Mouse (Mus musculus): Measurements from ENCODE around the gene Hamp2. TPM values are rescaled to one million over a fixed set of nuclear protein-coding genes. Genes with fewer than 3 reads are reported as not detected.

Hamp2 gene
- polyA plus RNA-seq, 1 experiment from 2014 or later, result not detected

- Histone ChIP-seq H3K4me3 (no peak overlapping the region), H3K9ac (no peak overlapping the region), H3K4me2 (no peak overlapping the region), H3K27me3 (replicated peaks) (peaks cover 20% of the 10 kb centered on the region), H3K27ac (ENCODE audit: poor library complexity, severe bottlenecking) (no peak overlapping the region), H3K9me3 (replicated peaks) (no peaks in the 10 kb centered on the region), H3K36me3 (no peaks in the 10 kb centered on the region), H3K4me1 (replicated peaks) (no peaks in the 10 kb centered on the region)
- 48% methylated on average over 3 of the region's 3 CpGs for WGBS
- no peak for ATAC-seq (ENCODE audit: insufficient number of reproducible peaks, low FRiP score)
Observed at GRCm38 (mm10) chr7:30920217-30920616, 4.3 kb downstream of the Hamp2 start.

GRCm38 (mm10) chr7:30917219-30917618 lies 7.3 kb downstream of the Hamp2 start:
- H3K36me3 ChIP-seq, result no peaks in the 10 kb centered on the region
- no peaks in the 10 kb centered on the region for H3K4me1 ChIP-seq (replicated peaks)
- no peak overlapping the region for H3K27ac ChIP-seq (ENCODE audit: poor library complexity, severe bottlenecking)
- H3K4me2 ChIP-seq, result no peak overlapping the region
- no peak overlapping the region for H3K4me3 ChIP-seq
- no peak overlapping the region for H3K9ac ChIP-seq
- no peaks in the 10 kb centered on the region for H3K9me3 ChIP-seq (replicated peaks)
- ATAC-seq (ENCODE audit: insufficient number of reproducible peaks, low FRiP score), result no peak
- peaks cover 10% of the 10 kb centered on the region for H3K27me3 ChIP-seq (replicated peaks)
- 49% methylated on average over 4 of the region's 4 CpGs for WGBS

DNA sequence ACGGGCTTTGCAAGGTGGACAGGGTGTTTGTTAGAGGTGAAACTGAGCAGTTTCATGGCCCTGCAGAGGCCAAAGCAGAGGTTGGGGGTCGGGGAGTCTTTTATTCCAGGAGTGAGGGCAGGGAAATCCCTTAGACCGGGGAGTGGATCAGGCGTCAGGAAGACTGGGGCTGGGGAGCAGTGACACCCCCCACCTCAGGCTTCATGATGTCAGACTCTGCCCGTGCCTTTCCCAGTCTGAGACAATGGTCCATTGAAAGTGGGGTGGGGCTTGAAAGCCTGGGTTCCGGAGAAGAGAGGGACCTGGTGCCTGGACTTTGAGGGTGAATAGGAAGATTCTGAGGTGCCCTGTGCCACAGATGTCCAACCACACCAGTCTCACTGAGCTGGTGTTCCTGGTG lies 7.8 kb downstream of the Hamp2 start:
- Histone ChIP-seq H3K4me3 (no peak overlapping the region), H3K4me2 (no peak overlapping the region), H3K36me3 (no peaks in the 10 kb centered on the region), H3K27me3 (replicated peaks) (peaks cover 10% of the 10 kb centered on the region), H3K9me3 (replicated peaks) (no peaks in the 10 kb centered on the region), H3K4me1 (replicated peaks) (no peaks in the 10 kb centered on the region), H3K9ac (no peak overlapping the region), H3K27ac (ENCODE audit: poor library complexity, severe bottlenecking) (no peak overlapping the region)
- 34% methylated on average over 6 of the region's 6 CpGs for WGBS
- no peak for ATAC-seq (ENCODE audit: insufficient number of reproducible peaks, low FRiP score)

GRCm38 (mm10) chr7:30914732-30915131 lies 9.7 kb downstream of the Hamp2 start, which contains the start of gene Mag:
Gene Mag (minus strand): TSS chr7:30914873.
- Histone ChIP-seq H3K27me3 (replicated peaks) (peaks cover 17% of the 10 kb centered on the region), H3K9ac (no peak within 1 kb of the TSS), H3K4me1 (replicated peaks) (no peaks in the 10 kb centered on the region), H3K4me3 (no peak within 1 kb of the TSS), H3K36me3 (no peaks in the 10 kb centered on the region), H3K4me2 (no peak within 1 kb of the TSS), H3K27ac (ENCODE audit: poor library complexity, severe bottlenecking) (no peak within 1 kb of the TSS), H3K9me3 (replicated peaks) (no peaks in the 10 kb centered on the region)
- ATAC-seq (ENCODE audit: insufficient number of reproducible peaks, low FRiP score), result no peak
- 62% methylated on average over 8 of the region's 8 CpGs for WGBS

DNA sequence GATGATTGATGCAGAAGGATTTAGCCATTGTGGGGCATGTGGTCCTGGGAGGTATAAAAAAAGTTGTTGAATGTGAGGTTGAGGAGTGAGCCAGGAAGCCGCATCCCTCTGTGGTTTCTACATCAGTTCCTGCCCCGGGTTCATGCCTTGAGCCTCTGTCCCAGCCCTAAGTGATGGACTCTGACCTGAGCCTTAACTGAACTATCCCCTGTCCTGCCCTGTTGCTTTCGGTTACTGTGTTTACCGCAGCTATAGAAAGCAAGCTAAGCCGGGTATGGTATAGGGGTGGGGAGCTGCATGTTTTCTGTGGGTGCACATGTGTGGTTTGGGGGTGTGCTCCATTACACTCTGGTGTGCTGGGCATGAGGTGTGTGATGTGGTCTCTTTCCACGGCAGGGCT lies 14.7 kb downstream of the Hamp2 start:
- no peak overlapping the region for H3K9ac ChIP-seq
- no peak overlapping the region for H3K27ac ChIP-seq (ENCODE audit: poor library complexity, severe bottlenecking)
- H3K4me1 ChIP-seq (replicated peaks), result peaks cover 9% of the 10 kb centered on the region
- 68% methylated on average over 6 of the region's 6 CpGs for WGBS
- no peak overlapping the region for H3K4me2 ChIP-seq
- no peaks in the 10 kb centered on the region for H3K36me3 ChIP-seq
- H3K27me3 ChIP-seq (replicated peaks), result peaks cover 39% of the 10 kb centered on the region
- H3K9me3 ChIP-seq (replicated peaks), result no peaks in the 10 kb centered on the region
- no peak overlapping the region for H3K4me3 ChIP-seq
- ATAC-seq (ENCODE audit: insufficient number of reproducible peaks, low FRiP score), result no peak

GRCm38 (mm10) chr7:30908992-30909431 lies 15.5 kb downstream of the Hamp2 start:
- Histone ChIP-seq H3K27me3 (replicated peaks) (peaks cover 39% of the 10 kb centered on the region), H3K9me3 (replicated peaks) (no peaks in the 10 kb centered on the region), H3K4me3 (peak overlapping the region; percentile 12), H3K9ac (no peak overlapping the region), H3K4me1 (replicated peaks) (peaks cover 9% of the 10 kb centered on the region), H3K4me2 (peak overlapping the region; percentile 64), H3K36me3 (no peaks in the 10 kb centered on the region), H3K27ac (ENCODE audit: poor library complexity, severe bottlenecking) (no peak overlapping the region)
- 23% methylated on average over 15 of the region's 17 CpGs for WGBS
- peak; percentile 37 for ATAC-seq (ENCODE audit: insufficient number of reproducible peaks, low FRiP score)

DNA sequence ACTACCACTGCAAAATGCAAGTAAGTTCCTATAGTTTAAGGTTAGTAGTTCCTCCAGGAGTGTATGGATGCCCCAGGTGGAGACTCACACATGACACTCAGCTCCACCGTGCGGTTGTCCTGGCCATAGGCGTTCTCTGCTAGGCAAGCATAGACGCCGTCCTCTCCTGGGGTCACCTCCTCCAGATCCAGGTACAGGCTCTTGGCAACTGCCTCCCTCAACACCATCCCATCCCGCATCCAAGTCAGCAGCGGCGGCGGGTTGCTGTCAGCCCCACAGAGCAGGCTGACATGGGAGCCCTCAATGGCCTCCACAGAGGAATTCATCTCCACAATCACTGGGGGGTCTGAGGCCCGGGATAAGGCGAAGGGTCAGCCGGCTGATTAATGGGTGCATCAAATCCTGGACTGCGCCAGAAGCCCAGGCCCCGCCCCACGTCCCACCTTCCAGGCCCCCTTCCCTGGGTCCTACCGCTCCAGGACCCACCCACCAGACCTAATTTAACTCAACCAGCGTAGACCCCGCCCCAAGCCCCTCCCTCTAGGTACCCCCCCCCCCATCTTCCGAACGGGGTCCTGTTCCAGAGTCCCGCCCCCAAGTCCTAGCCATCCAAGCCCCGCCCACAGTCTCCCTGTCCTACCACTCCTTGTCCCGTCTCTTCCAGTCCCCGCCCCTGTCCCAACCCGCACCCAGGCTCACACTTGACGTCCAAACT lies 16.0 kb downstream of the Hamp2 start:
- H3K4me3 ChIP-seq, result peak overlapping the region; percentile 12
- peak; percentile 61 for ATAC-seq (ENCODE audit: insufficient number of reproducible peaks, low FRiP score)
- H3K4me1 ChIP-seq (replicated peaks), result peaks cover 9% of the 10 kb centered on the region
- no peaks in the 10 kb centered on the region for H3K9me3 ChIP-seq (replicated peaks)
- no peak overlapping the region for H3K27ac ChIP-seq (ENCODE audit: poor library complexity, severe bottlenecking)
- peak overlapping the region; percentile 64 for H3K4me2 ChIP-seq
- no peaks in the 10 kb centered on the region for H3K36me3 ChIP-seq
- H3K9ac ChIP-seq, result 0 out of 2 replicates have a peak overlapping the region, but pooled peaks have one; percentile 30
- peaks cover 39% of the 10 kb centered on the region for H3K27me3 ChIP-seq (replicated peaks)
- 3% methylated on average over 24 of the region's 26 CpGs for WGBS

- no peak overlapping the region for H3K27ac ChIP-seq (ENCODE audit: poor library complexity, severe bottlenecking)
- H3K27me3 ChIP-seq (replicated peaks), result peaks cover 37% of the 10 kb centered on the region
- H3K4me2 ChIP-seq, result no peak overlapping the region
- no peaks in the 10 kb centered on the region for H3K36me3 ChIP-seq
- 43% methylated on average over 4 of the region's 4 CpGs for WGBS
- no peak overlapping the region for H3K4me3 ChIP-seq
- peaks cover 9% of the 10 kb centered on the region for H3K4me1 ChIP-seq (replicated peaks)
- no peak for ATAC-seq (ENCODE audit: insufficient number of reproducible peaks, low FRiP score)
- H3K9ac ChIP-seq, result no peak overlapping the region
- H3K9me3 ChIP-seq (replicated peaks), result no peaks in the 10 kb centered on the region
Observed at GRCm38 (mm10) chr7:30904042-30904441, 20.4 kb downstream of the Hamp2 start.

DNA sequence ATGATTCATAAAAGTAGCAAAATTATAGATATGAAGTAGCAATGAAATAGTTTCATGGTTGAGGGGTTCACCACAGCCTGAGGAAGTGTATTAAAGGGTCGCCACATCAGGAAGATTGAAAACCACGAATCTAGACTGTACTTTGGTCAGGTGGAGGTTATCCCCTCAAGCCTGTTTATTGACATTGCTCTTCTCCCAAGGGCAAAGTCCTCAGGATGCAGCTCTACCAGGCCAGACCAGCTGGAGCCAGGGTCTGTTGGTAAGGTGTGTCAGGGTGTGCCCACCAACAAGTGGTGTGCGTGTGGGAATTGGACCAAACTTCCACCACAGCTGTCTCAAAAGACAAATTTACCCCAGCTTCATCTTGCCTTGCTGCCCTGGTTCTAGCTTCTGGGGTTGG lies 29.3 kb downstream of the Hamp2 start:
- no peaks in the 10 kb centered on the region for H3K4me1 ChIP-seq (replicated peaks)
- H3K4me3 ChIP-seq, result no peak overlapping the region
- H3K36me3 ChIP-seq, result no peaks in the 10 kb centered on the region
- 87% methylated on average over 3 of the region's 3 CpGs for WGBS
- no peak overlapping the region for H3K27ac ChIP-seq (ENCODE audit: poor library complexity, severe bottlenecking)
- peaks cover 14% of the 10 kb centered on the region; the same call in 1 of the 2 replicates for H3K27me3 ChIP-seq (replicated peaks)
- ATAC-seq (ENCODE audit: insufficient number of reproducible peaks, low FRiP score), result no peak
- no peak overlapping the region for H3K9ac ChIP-seq
- H3K4me2 ChIP-seq, result no peak overlapping the region
- H3K9me3 ChIP-seq (replicated peaks), result no peaks in the 10 kb centered on the region

DNA sequence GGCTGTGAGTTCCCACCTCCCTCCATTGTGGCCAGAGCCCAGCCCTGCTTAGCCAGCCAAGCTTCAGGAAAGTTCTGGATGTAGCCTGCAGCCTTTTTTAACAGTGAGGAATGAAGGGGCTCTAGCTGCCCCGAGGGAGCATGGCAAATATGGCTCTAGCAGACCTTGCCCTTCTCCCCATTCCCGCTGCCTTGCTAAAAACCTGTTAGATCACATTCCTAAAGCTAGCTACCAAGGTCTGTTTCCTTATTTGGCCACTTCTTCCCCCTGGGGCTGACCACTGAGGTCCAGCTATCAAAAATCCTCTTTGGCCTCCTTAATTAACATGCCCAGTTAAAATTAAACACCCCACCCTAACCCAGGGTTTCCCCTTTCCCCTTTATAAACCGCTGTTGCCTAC lies 32.0 kb downstream of the Hamp2 start:
- Histone ChIP-seq H3K4me1 (replicated peaks) (no peaks in the 10 kb centered on the region), H3K27me3 (replicated peaks) (0 out of 2 replicates have a peak, but pooled peaks cover 11% of the 10 kb centered on the region), H3K36me3 (no peaks in the 10 kb centered on the region), H3K27ac (ENCODE audit: poor library complexity, severe bottlenecking) (no peak overlapping the region), H3K4me2 (no peak overlapping the region), H3K9me3 (replicated peaks) (no peaks in the 10 kb centered on the region), H3K9ac (no peak overlapping the region), H3K4me3 (no peak overlapping the region)
- WGBS, result 51% methylated on average over 3 of the region's 3 CpGs
- ATAC-seq (ENCODE audit: insufficient number of reproducible peaks, low FRiP score), result no peak

GRCm38 (mm10) chr7:30891746-30892145 lies 32.7 kb downstream of the Hamp2 start:
- 0 out of 2 replicates have a peak, but pooled peaks cover 6% of the 10 kb centered on the region for H3K27me3 ChIP-seq (replicated peaks)
- H3K4me2 ChIP-seq, result no peak overlapping the region
- 81% methylated on average over 9 of the region's 9 CpGs for WGBS
- no peak overlapping the region for H3K9ac ChIP-seq
- no peak overlapping the region for H3K4me3 ChIP-seq
- ATAC-seq (ENCODE audit: insufficient number of reproducible peaks, low FRiP score), result no peak
- H3K9me3 ChIP-seq (replicated peaks), result no peaks in the 10 kb centered on the region
- no peaks in the 10 kb centered on the region for H3K4me1 ChIP-seq (replicated peaks)
- H3K27ac ChIP-seq (ENCODE audit: poor library complexity, severe bottlenecking), result no peak overlapping the region
- H3K36me3 ChIP-seq, result no peaks in the 10 kb centered on the region

GRCm38 (mm10) chr7:30890681-30891080 lies 33.8 kb downstream of the Hamp2 start:
- 0 out of 2 replicates have a peak, but pooled peaks cover 5% of the 10 kb centered on the region for H3K27me3 ChIP-seq (replicated peaks)
- H3K4me1 ChIP-seq (replicated peaks), result no peaks in the 10 kb centered on the region
- H3K9me3 ChIP-seq (replicated peaks), result no peaks in the 10 kb centered on the region
- ATAC-seq (ENCODE audit: insufficient number of reproducible peaks, low FRiP score), result no peak
- 54% methylated on average over 2 of the region's 2 CpGs for WGBS
- H3K4me2 ChIP-seq, result no peak overlapping the region
- H3K9ac ChIP-seq, result no peak overlapping the region
- no peak overlapping the region for H3K27ac ChIP-seq (ENCODE audit: poor library complexity, severe bottlenecking)
- H3K36me3 ChIP-seq, result no peaks in the 10 kb centered on the region
- no peak overlapping the region for H3K4me3 ChIP-seq

Measured in heart, embryonic 12.5 days (tissue).